Mouse (Mus musculus): Measurements from ENCODE around the gene Krt80. TPM values are rescaled to one million over a fixed set of nuclear protein-coding genes. Genes with fewer than 3 reads are reported as not detected.
A peak's percentile ranks its signal among the peaks of the same experiment; 100 is the strongest.

Gene Krt80
- polyA plus RNA-seq, 2 experiments, result 3.3 to 3.8 TPM

GRCm38 (mm10) chr15:101333165-101333564 lies 36.8 kb downstream of the Krt80 start:
- Histone ChIP-seq H3K4me3 (replicated peaks; ENCODE audit: low read length) (no peak overlapping the region), H3K4me2 (replicated peaks; ENCODE audit: low read depth, low read length, severe bottlenecking) (no peak overlapping the region), H3K9me3 (ENCODE audit: control insufficient read depth, low read length) (no peaks in the 10 kb centered on the region), H3K36me3 (ENCODE audit: control insufficient read depth, insufficient read depth, low read length) (no peaks in the 10 kb centered on the region), H3K27me3 (ENCODE audit: control insufficient read depth, insufficient read depth, low read length) (no peaks in the 10 kb centered on the region), H3K4me1 (ENCODE audit: control insufficient read depth, insufficient read depth, low read length) (no peaks in the 10 kb centered on the region), H3K9ac (ENCODE audit: low read depth, low read length, severe bottlenecking) (peak overlapping the region; percentile 18; the same call in 1 of the 2 replicates), H3K27ac (replicated peaks; ENCODE audit: low read depth, low read length) (no peak overlapping the region)
- no peak for TF ChIP-seq POLR2A (IDR thresholded peaks at IDR 0.05; ENCODE audit: borderline replicate concordance, extremely low read depth, insufficient read depth, insufficient read length)
- WGBS, result 0% methylated on average over 1 of the region's 1 CpGs
- no peak for ATAC-seq (ENCODE audit: low FRiP score, low read depth)
- DNase-seq (ENCODE audit: low spot score), result peak; percentile 56

- DNase-seq (ENCODE audit: low spot score) (no peak), ATAC-seq (ENCODE audit: low FRiP score, low read depth) (no peak)
- 72% methylated on average over 3 of the region's 4 CpGs for WGBS
These were observed 37.6 kb downstream of the Krt80 start for GRCm38 (mm10) chr15:101332370-101332769.

GRCm38 (mm10) chr15:101331090-101331489 lies 38.9 kb downstream of the Krt80 start:
- Histone ChIP-seq H3K4me2 (replicated peaks; ENCODE audit: low read depth, low read length, severe bottlenecking) (no peak overlapping the region), H3K27ac (replicated peaks; ENCODE audit: low read depth, low read length) (no peak overlapping the region), H3K27me3 (ENCODE audit: control insufficient read depth, insufficient read depth, low read length) (no peaks in the 10 kb centered on the region), H3K4me3 (replicated peaks; ENCODE audit: low read length) (no peak overlapping the region), H3K4me1 (ENCODE audit: control insufficient read depth, insufficient read depth, low read length) (no peaks in the 10 kb centered on the region), H3K9me3 (ENCODE audit: control insufficient read depth, low read length) (no peaks in the 10 kb centered on the region), H3K9ac (ENCODE audit: low read depth, low read length, severe bottlenecking) (no peak overlapping the region), H3K36me3 (ENCODE audit: control insufficient read depth, insufficient read depth, low read length) (no peaks in the 10 kb centered on the region)
- ATAC-seq (ENCODE audit: low FRiP score, low read depth) (no peak), DNase-seq (ENCODE audit: low spot score) (no peak)
- 75% methylated on average over 4 of the region's 4 CpGs for WGBS
- no peak for TF ChIP-seq POLR2A (IDR thresholded peaks at IDR 0.05; ENCODE audit: borderline replicate concordance, extremely low read depth, insufficient read depth, insufficient read length)

More at GRCm38 (mm10) chr15:101332370-101332769, 37.6 kb downstream of the Krt80 start:
- H3K27ac ChIP-seq (replicated peaks; ENCODE audit: low read depth, low read length), result no peak overlapping the region
- no peak for TF ChIP-seq POLR2A (IDR thresholded peaks at IDR 0.05; ENCODE audit: borderline replicate concordance, extremely low read depth, insufficient read depth, insufficient read length)
- H3K4me1 ChIP-seq (ENCODE audit: control insufficient read depth, insufficient read depth, low read length), result no peaks in the 10 kb centered on the region
- no peak overlapping the region for H3K4me2 ChIP-seq (replicated peaks; ENCODE audit: low read depth, low read length, severe bottlenecking)
- no peaks in the 10 kb centered on the region for H3K9me3 ChIP-seq (ENCODE audit: control insufficient read depth, low read length)
- H3K9ac ChIP-seq (ENCODE audit: low read depth, low read length, severe bottlenecking), result no peak overlapping the region
- no peaks in the 10 kb centered on the region for H3K27me3 ChIP-seq (ENCODE audit: control insufficient read depth, insufficient read depth, low read length)
- H3K4me3 ChIP-seq (replicated peaks; ENCODE audit: low read length), result no peak overlapping the region
- H3K36me3 ChIP-seq (ENCODE audit: control insufficient read depth, insufficient read depth, low read length), result no peaks in the 10 kb centered on the region

GRCm38 (mm10) chr15:101329564-101329892 lies 40.4 kb downstream of the Krt80 start:
- DNase-seq (ENCODE audit: low spot score) (no peak), ATAC-seq (ENCODE audit: low FRiP score, low read depth) (no peak)
- H3K9ac ChIP-seq (ENCODE audit: low read depth, low read length, severe bottlenecking), result no peak overlapping the region
- H3K9me3 ChIP-seq (ENCODE audit: control insufficient read depth, low read length), result no peaks in the 10 kb centered on the region
- no peak overlapping the region for H3K4me3 ChIP-seq (replicated peaks; ENCODE audit: low read length)
- no peaks in the 10 kb centered on the region for H3K36me3 ChIP-seq (ENCODE audit: control insufficient read depth, insufficient read depth, low read length)
- no peak for TF ChIP-seq POLR2A (IDR thresholded peaks at IDR 0.05; ENCODE audit: borderline replicate concordance, extremely low read depth, insufficient read depth, insufficient read length)
- H3K4me2 ChIP-seq (replicated peaks; ENCODE audit: low read depth, low read length, severe bottlenecking), result no peak overlapping the region
- no peaks in the 10 kb centered on the region for H3K4me1 ChIP-seq (ENCODE audit: control insufficient read depth, insufficient read depth, low read length)
- H3K27ac ChIP-seq (replicated peaks; ENCODE audit: low read depth, low read length), result no peak overlapping the region
- no peaks in the 10 kb centered on the region for H3K27me3 ChIP-seq (ENCODE audit: control insufficient read depth, insufficient read depth, low read length)
- 65% methylated on average over 3 of the region's 3 CpGs for WGBS

- 45% methylated on average over 3 of the region's 3 CpGs for WGBS
- H3K4me1 ChIP-seq (ENCODE audit: control insufficient read depth, insufficient read depth, low read length), result no peaks in the 10 kb centered on the region
- H3K9ac ChIP-seq (ENCODE audit: low read depth, low read length, severe bottlenecking), result no peak overlapping the region
- H3K27ac ChIP-seq (replicated peaks; ENCODE audit: low read depth, low read length), result no peak overlapping the region
- no peaks in the 10 kb centered on the region for H3K36me3 ChIP-seq (ENCODE audit: control insufficient read depth, insufficient read depth, low read length)
- peak; percentile 13; the same call in 1 of the 2 replicates for ATAC-seq (ENCODE audit: low FRiP score, low read depth)
- no peak overlapping the region for H3K4me2 ChIP-seq (replicated peaks; ENCODE audit: low read depth, low read length, severe bottlenecking)
- no peak overlapping the region for H3K4me3 ChIP-seq (replicated peaks; ENCODE audit: low read length)
- H3K27me3 ChIP-seq (ENCODE audit: control insufficient read depth, insufficient read depth, low read length), result no peaks in the 10 kb centered on the region
- no peak for TF ChIP-seq POLR2A (IDR thresholded peaks at IDR 0.05; ENCODE audit: borderline replicate concordance, extremely low read depth, insufficient read depth, insufficient read length)
- no peak for DNase-seq (ENCODE audit: low spot score)
- H3K9me3 ChIP-seq (ENCODE audit: control insufficient read depth, low read length), result no peaks in the 10 kb centered on the region
These were observed 40.9 kb downstream of the Krt80 start for GRCm38 (mm10) chr15:101328876-101329563.
